Mouse (Mus musculus): ENCODE measurements around the gene Slc25a15. TPM values are rescaled to one million over a fixed set of nuclear protein-coding genes. Genes with fewer than 3 reads are reported as not detected.
A peak's percentile ranks its signal among the peaks of the same experiment; 100 is the strongest.

Gene Slc25a15
- total RNA-seq (2015) = 2.3 and 2.9 TPM in 2 replicates
- 3.8 and 4.1 TPM in 2 replicates for total RNA-seq (2017)

- ATAC-seq (ENCODE audit: poor library complexity, severe bottlenecking) = peak; percentile 95
Measured at GRCm38 (mm10) chr8:22398142-22398951, at the start of gene Slc25a15. Gene Slc25a15 (minus strand): TSS chr8:22398597.

- no peak for ATAC-seq (ENCODE audit: poor library complexity, severe bottlenecking)
Measured at GRCm38 (mm10) chr8:22411971-22412370, 13.6 kb upstream of the Slc25a15 start.

- ATAC-seq (ENCODE audit: poor library complexity, severe bottlenecking) = peak; percentile 91
Measured at GRCm38 (mm10) chr8:22411282-22411702, 12.9 kb upstream of the Slc25a15 start, which contains the start of gene Mrps31. Gene Mrps31 (plus strand): TSS chr8:22411361.

GRCm38 (mm10) chr8:22410688-22411281, 12.4 kb upstream of the Slc25a15 start:
- ATAC-seq (ENCODE audit: poor library complexity, severe bottlenecking) = peak; percentile 71

- peak; percentile 90 for ATAC-seq (ENCODE audit: poor library complexity, severe bottlenecking)
Measured at GRCm38 (mm10) chr8:22405733-22406132, 7.3 kb upstream of the Slc25a15 start.

- no peak for ATAC-seq (ENCODE audit: poor library complexity, severe bottlenecking)
Measured at GRCm38 (mm10) chr8:22403235-22403634, 4.8 kb upstream of the Slc25a15 start.

- ATAC-seq (ENCODE audit: poor library complexity, severe bottlenecking) = no peak
Measured at GRCm38 (mm10) chr8:22400593-22400992, 2.2 kb upstream of the Slc25a15 start.

- ATAC-seq (ENCODE audit: poor library complexity, severe bottlenecking) = no peak
Measured at GRCm38 (mm10) chr8:22399285-22399880, 986 bp upstream of the Slc25a15 start.

- ATAC-seq (ENCODE audit: poor library complexity, severe bottlenecking) = peak; percentile 30
Measured at GRCm38 (mm10) chr8:22397811-22398141, 621 bp downstream of the Slc25a15 start.

GRCm38 (mm10) chr8:22395256-22395655, 3.1 kb downstream of the Slc25a15 start:
- no peak for ATAC-seq (ENCODE audit: poor library complexity, severe bottlenecking)

GRCm38 (mm10) chr8:22394471-22394870, 3.9 kb downstream of the Slc25a15 start:
- ATAC-seq (ENCODE audit: poor library complexity, severe bottlenecking) = no peak

- no peak for ATAC-seq (ENCODE audit: poor library complexity, severe bottlenecking)
Measured at GRCm38 (mm10) chr8:22390766-22391463, 7.5 kb downstream of the Slc25a15 start.

- ATAC-seq (ENCODE audit: poor library complexity, severe bottlenecking) = no peak
Measured at GRCm38 (mm10) chr8:22389874-22390273, 8.5 kb downstream of the Slc25a15 start.

- no peak for ATAC-seq (ENCODE audit: poor library complexity, severe bottlenecking)
Measured at GRCm38 (mm10) chr8:22385158-22385557, 13.2 kb downstream of the Slc25a15 start.

- ATAC-seq (ENCODE audit: poor library complexity, severe bottlenecking) = no peak
Measured at GRCm38 (mm10) chr8:22382824-22383595, 15.4 kb downstream of the Slc25a15 start.

GRCm38 (mm10) chr8:22380934-22381333, 17.5 kb downstream of the Slc25a15 start:
- ATAC-seq (ENCODE audit: poor library complexity, severe bottlenecking) = no peak

GRCm38 (mm10) chr8:22376903-22377302, 21.5 kb downstream of the Slc25a15 start:
- ATAC-seq (ENCODE audit: poor library complexity, severe bottlenecking) = peak; percentile 79

- ATAC-seq (ENCODE audit: poor library complexity, severe bottlenecking) = no peak
Measured at GRCm38 (mm10) chr8:22376311-22376710, 22.1 kb downstream of the Slc25a15 start.

GRCm38 (mm10) chr8:22359882-22360281, 38.5 kb downstream of the Slc25a15 start:
- ATAC-seq (ENCODE audit: poor library complexity, severe bottlenecking) = no peak

GRCm38 (mm10) chr8:22359359-22359758, 39.0 kb downstream of the Slc25a15 start:
- ATAC-seq (ENCODE audit: poor library complexity, severe bottlenecking) = no peak
